Mouse (Mus musculus): ENCODE results near the gene Rgs6. TPM values are rescaled to one million over a fixed set of nuclear protein-coding genes. Genes with fewer than 3 reads are reported as not detected.

Gene Rgs6
- total RNA-seq (2023), result 0.44 TPM in 1 of 2 replicates, not detected in the other

GRCm38 (mm10) chr12:82588017-82588416 is at the start of gene Rgs6:
TSS of gene Rgs6 (plus strand) at chr12:82588292.

